Mouse (Mus musculus) cerebellum, adult 2 months (tissue): Measurements from ENCODE around the gene Klf9. TPM values are rescaled to one million over a fixed set of nuclear protein-coding genes. Genes with fewer than 3 reads are reported as not detected.
A peak's percentile ranks its signal among the peaks of the same experiment; 100 is the strongest.

ENCODE experiments used
- DNase-seq, 2 experiments: peaks; one replicate each; pipeline ENCODE4 v3.0.0; 2021
- H3K27ac ChIP-seq: fragments of 200-500 bp; 2 replicates; pipeline ENCODE4 v1.5.1; 2012; ENCODE audit warnings: low read length, control low read depth, inconsistent platforms; ENCODE audit not compliant: insufficient read depth
- H3K27me3 ChIP-seq: fragments of 200-500 bp; 2 replicates; pipeline ENCODE4 v1.6.1; 2012; ENCODE audit warnings: inconsistent platforms, mild to moderate bottlenecking, low read length, moderate library complexity; ENCODE audit not compliant: control insufficient read depth, insufficient read depth
- H3K4me1 ChIP-seq: fragments of 200-500 bp; 2 replicates; pipeline ENCODE4 v1.6.1; 2011; ENCODE audit warnings: low read length; ENCODE audit not compliant: control insufficient read depth, insufficient read depth
- H3K4me3 ChIP-seq: fragments of 200-500 bp; replicated peaks from 2 replicates; pipeline ENCODE3; 2011; ENCODE audit warnings: mild to moderate bottlenecking, low read depth, low read length, control low read depth; ENCODE audit not compliant: insufficient read depth
- CTCF ChIP-seq: fragments of 200-500 bp; IDR thresholded peaks from 2 replicates; pipeline ENCODE4 v1.5.1; 2011; ENCODE audit warnings: low read depth, mild to moderate bottlenecking, control low read depth, low read length, moderate library complexity, borderline replicate concordance; ENCODE audit not compliant: insufficient read depth
- POLR2A ChIP-seq: fragments of 200-500 bp; IDR thresholded peaks from 2 replicates; pipeline ENCODE4 v1.6.1; 2011; ENCODE audit warnings: low read length, control low read depth, borderline replicate concordance; ENCODE audit not compliant: insufficient read depth
- WGBS: fragments of 180-500 bp; shearing (Covaris S2); methylation state at CpG from one replicate; pipeline ENCODE4 v1.1.7; 2018; 5-methylcytosine and 5-hydroxymethylcytosine counted together
- polyA plus RNA-seq: library from polyadenylated mRNA; depleted of rRNA; stranded (reverse); fragments of >200 nt; gene quantifications from 2 replicates; pipeline ENCODE4 v1.2.3, GENCODE M21; 2012

Klf9 gene
- polyA plus RNA-seq, 1 experiment = 93.5 TPM

DNA sequence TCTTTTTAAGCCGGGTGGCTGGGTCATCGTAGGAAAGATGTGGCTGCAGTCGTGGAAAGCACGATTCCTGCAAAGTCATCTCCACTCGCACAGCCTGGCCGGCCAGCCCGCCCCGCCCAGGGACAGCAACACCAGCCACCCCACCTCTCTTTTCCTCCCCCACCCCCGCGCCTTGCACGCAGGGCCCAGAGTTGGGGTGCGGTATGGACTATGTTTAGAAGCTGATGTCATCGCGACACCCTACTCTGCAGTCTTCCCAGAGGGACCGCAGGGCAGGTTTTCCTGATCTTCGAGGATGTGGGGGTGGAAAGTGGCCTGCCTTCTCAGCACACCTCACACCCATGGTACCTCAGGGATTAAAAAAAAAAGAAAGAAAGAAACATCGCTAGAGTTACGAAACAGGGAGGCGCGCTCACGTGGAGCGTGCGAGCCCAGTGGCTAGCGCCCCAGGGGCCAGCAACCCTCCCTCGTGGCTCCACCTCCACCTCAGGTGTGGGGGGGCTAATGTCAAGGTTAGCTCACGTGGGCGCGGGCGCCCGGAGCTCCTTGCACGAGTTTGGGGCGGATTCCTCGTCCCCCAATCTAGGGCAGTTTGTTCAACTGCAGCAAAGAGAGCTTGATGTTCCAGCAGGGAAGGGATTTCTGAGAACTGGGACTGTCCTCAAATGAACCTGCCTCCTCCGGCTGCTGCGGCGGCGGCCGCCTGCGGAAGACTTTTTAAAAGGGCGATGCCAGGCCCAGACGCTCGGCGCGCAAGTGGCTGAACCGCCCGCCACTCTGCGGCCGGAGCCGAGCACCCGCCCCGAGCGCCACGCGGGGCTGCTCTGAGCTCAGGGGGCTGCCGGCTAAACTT is 5.5 kb upstream of the Klf9 start:
- DNase-seq = peak; percentile 90 to 92
- peak overlapping the region; percentile 54 for H3K4me3 ChIP-seq
- TF ChIP-seq POLR2A = 0 out of 2 replicates have a peak, but pooled peaks have one; percentile 6
- TF ChIP-seq CTCF = no peak
- peaks cover 21% of the 10 kb centered on the region for H3K4me1 ChIP-seq
- H3K27ac ChIP-seq = peak overlapping the region; percentile 98
- no peaks in the 10 kb centered on the region for H3K27me3 ChIP-seq
- under 1% methylated on average over 55 of the region's 55 CpGs for WGBS

DNA sequence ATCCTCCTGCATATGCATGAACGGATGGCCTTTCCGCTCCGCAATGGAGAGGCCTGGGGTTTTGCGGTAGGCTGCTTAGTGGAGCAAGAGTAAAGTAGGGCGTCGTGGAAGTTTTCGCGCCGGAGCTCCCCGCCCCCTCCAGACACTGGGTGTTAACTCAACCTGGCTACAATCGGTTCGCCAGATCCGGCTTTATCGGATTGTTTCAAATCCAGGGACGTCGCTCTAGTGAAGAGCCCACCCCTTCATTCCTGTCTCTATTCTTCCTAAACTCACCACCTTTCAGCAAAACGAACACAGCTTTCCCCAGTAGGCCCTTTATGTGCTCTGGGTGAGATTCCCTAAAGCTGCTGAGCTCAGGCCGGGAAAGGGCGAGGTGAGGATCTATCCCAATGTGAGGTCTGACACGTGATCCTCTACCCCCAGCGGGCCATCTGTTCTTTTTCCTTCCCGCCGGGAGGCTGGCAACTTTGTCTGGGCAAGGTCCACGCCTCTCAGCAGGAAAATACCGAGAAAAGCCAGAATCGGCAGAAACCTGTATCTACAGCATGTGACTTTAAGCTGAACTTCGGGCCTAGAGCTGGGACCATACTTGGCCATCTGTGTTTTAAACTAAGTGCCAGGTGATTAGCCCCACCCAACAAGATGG is 4.7 kb upstream of the Klf9 start:
- H3K27ac ChIP-seq = peak overlapping the region; percentile 98
- H3K4me3 ChIP-seq = peak overlapping the region; percentile 47
- under 1% methylated on average over 27 of the region's 27 CpGs for WGBS
- peak; percentile 57; the same call in 1 of the 2 replicates for TF ChIP-seq POLR2A
- no peak for TF ChIP-seq CTCF
- H3K27me3 ChIP-seq = no peaks in the 10 kb centered on the region
- peaks cover 16% of the 10 kb centered on the region for H3K4me1 ChIP-seq
- peak; percentile 99 for DNase-seq

DNA sequence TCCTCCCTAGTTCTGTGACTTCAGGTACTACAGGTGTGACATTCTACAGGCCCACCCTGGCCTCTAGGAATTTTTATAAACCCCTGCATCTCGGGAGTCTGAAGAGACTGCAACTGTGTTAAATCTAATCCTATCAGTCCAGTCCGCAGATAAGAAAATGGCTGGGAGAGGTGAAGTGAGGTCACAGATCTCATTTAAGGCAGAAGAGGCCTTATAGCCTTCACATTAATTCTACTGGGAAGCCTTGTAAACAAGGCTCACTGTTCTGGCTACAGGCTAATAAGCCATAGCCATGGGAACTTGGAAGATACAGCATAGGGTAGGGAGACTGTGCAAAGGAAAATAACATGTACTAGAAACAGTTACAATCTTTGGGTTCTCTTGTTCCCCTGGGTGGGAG is 3.7 kb upstream of the Klf9 start:
- WGBS = 18% methylated on average over 2 of the region's 2 CpGs
- H3K27me3 ChIP-seq = no peaks in the 10 kb centered on the region
- H3K4me3 ChIP-seq = no peak overlapping the region
- peak overlapping the region; percentile 98; the same call in 1 of the 2 replicates for H3K27ac ChIP-seq
- H3K4me1 ChIP-seq = peaks cover 9% of the 10 kb centered on the region; the same call in 1 of the 2 replicates
- no peak for DNase-seq
- TF ChIP-seq CTCF (no peak), POLR2A (no peak)

DNA sequence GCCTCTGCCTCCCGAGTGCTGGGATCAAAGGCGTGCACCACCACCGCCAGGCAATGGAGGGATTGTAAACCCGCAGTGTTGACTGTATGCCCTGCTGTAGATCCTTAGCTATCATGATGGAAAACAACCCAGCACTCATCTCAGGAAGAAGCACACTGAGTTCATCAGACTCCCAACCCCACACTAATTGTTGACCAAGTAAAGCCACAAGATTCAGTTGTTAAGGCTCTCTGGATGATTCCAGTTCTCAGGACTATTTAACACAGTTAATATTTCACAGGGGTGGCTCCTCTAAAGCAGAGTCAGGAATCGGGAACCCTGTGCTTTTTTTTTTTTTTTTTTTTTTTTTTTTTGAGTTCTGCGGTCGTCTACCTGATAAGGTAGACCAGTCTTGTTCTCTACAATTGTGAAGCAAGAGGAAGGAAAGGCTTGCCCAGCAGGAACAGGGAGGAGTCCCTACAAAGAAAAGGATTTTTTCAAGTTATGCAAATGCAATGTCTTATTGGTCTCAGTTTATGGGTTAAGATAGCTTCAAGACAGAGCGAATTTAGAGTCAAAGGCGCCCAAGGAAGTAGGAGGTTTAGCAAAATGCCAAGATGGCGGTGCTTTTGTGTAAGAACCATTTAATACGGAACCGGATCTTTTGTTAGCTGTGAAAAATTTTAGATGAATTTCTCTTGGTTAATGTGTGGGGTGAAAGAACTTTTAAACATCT is 1.1 kb upstream of the Klf9 start:
- no peaks in the 10 kb centered on the region for H3K27me3 ChIP-seq
- WGBS = 29% methylated on average over 12 of the region's 12 CpGs
- H3K4me1 ChIP-seq = peaks cover 2% of the 10 kb centered on the region; the same call in 1 of the 2 replicates
- DNase-seq = no peak
- H3K4me3 ChIP-seq = peak overlapping the region; percentile 98
- peak overlapping the region; percentile 58; the same call in 1 of the 2 replicates for H3K27ac ChIP-seq
- no peak for TF ChIP-seq POLR2A
- TF ChIP-seq CTCF = no peak

GRCm38 (mm10) chr19:23141391-23142281 is 610 bp downstream of the Klf9 start:
- DNase-seq = peak; percentile 89 to 91
- H3K27me3 ChIP-seq = no peaks in the 10 kb centered on the region
- peak overlapping the region; percentile 98 for H3K4me3 ChIP-seq
- H3K4me1 ChIP-seq = peaks cover 8% of the 10 kb centered on the region; the same call in 1 of the 2 replicates
- H3K27ac ChIP-seq = peak overlapping the region; percentile 99
- under 1% methylated on average over 92 of the region's 94 CpGs for WGBS
- no peak for TF ChIP-seq CTCF
- peak; percentile 37; the same call in 1 of the 2 replicates for TF ChIP-seq POLR2A

DNA sequence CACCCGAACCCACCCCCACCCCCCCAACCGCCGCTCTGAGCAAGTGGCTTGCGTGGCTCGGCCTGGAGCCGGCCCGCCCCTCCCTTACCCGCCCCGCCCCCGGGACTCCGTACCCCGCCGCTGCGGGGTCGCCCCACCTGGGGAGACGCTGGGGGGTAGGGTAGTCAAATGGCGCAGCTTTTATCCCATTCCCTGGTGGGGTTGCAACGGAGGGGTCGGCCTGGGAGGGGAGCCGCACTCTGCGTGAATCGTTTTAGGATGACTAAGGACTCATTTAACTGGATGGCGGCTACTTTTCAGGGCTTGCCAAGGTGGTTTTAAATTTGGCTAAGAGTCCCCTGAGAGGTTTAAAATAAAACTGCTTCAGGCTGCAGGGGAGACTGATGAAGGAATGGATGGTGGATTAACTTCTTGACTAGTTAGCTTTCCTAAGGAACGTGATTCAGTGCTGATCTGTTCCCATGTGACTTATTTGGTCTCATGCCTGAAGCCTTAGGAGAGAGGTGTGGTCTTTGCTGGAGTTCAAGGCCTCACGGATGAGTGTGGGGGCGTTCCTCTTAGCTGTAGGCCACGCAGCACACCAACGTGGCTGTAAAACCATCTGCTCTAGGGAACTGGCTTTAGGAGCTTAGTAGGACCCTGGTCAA is 1.5 kb downstream of the Klf9 start:
- Histone ChIP-seq H3K27me3 (no peaks in the 10 kb centered on the region), H3K4me1 (peaks cover 12% of the 10 kb centered on the region; the same call in 1 of the 2 replicates), H3K27ac (peak overlapping the region; percentile 99), H3K4me3 (peak overlapping the region; percentile 98)
- peak in 1 of 2 experiments; percentile 59 for DNase-seq
- WGBS = 0% methylated on average over 26 of the region's 28 CpGs
- TF ChIP-seq CTCF (no peak), POLR2A (no peak)

DNA sequence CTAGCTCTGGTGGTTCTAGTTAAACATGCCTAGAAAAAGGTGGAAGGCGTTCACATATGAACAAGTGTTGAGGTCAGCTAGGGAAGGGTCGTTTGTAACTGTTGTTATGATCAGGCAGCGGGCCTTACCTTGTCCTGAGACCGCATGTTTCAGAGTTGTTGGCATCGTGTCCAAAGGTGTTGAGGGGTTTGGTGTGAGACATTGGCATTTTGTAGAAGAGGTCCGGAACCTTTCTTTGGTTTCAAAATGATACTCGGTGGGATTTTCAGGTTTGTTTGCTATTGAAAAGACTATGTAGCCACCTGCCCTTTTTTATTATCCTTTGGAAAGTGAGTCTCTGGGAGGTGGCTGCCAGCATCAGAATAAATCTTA is 2.0 kb downstream of the Klf9 start:
- peaks cover 13% of the 10 kb centered on the region; the same call in 1 of the 2 replicates for H3K4me1 ChIP-seq
- peak overlapping the region; percentile 79 for H3K27ac ChIP-seq
- H3K4me3 ChIP-seq = peak overlapping the region; percentile 98
- TF ChIP-seq CTCF (no peak), POLR2A (no peak)
- no peaks in the 10 kb centered on the region for H3K27me3 ChIP-seq
- no peak for DNase-seq
- 2% methylated on average over 7 of the region's 7 CpGs for WGBS
